Mouse (Mus musculus): ENCODE results near the gene Ccdc183. TPM values are rescaled to one million over a fixed set of nuclear protein-coding genes. Genes with fewer than 3 reads are reported as not detected.

Ccdc183 gene
- polyA plus RNA-seq (2015; fragmentation: Nextera tagmentation; extraction: Ambion mirVana): 0.12 and 0.18 TPM in 2 replicates

GRCm38 (mm10) chr2:25617578-25617977, at the start of gene Ccdc183:
Gene Ccdc183 (minus strand): TSS chr2:25617678.
- WGBS: 80% methylated on average over 3 of the region's 3 CpGs
- H3K9ac ChIP-seq (ENCODE audit: low read depth, low read length): no peak within 1 kb of the TSS

GRCm38 (mm10) chr2:25666516-25666915, 49.0 kb upstream of the Ccdc183 start:
- H3K9ac ChIP-seq (ENCODE audit: low read depth, low read length): no peak overlapping the region
- H3K27ac ChIP-seq (ENCODE audit: low read length): no peak overlapping the region
- H3K9me3 ChIP-seq (ENCODE audit: control insufficient read depth, low read length): no peaks in the 10 kb centered on the region
- H3K4me3 ChIP-seq (ENCODE audit: low read length): no peak overlapping the region
- H3K36me3 ChIP-seq (ENCODE audit: control insufficient read depth, insufficient read depth, low read length): no peaks in the 10 kb centered on the region
- no peaks in the 10 kb centered on the region for H3K4me1 ChIP-seq (ENCODE audit: control insufficient read depth, insufficient read depth, low read length)
- 63% methylated on average over 1 of the region's 1 CpGs for WGBS
- no peak overlapping the region for H3K4me2 ChIP-seq (ENCODE audit: low read depth, low read length)
- H3K27me3 ChIP-seq (replicated peaks; ENCODE audit: control insufficient read depth, insufficient read depth, low read length): no peaks in the 10 kb centered on the region
- no peak for ATAC-seq

More at GRCm38 (mm10) chr2:25617578-25617977, at the start of gene Ccdc183:
- Histone ChIP-seq H3K4me3 (ENCODE audit: low read length) (no peak within 1 kb of the TSS), H3K27ac (ENCODE audit: low read length) (no peak within 1 kb of the TSS), H3K9me3 (ENCODE audit: control insufficient read depth, low read length) (no peaks in the 10 kb centered on the region), H3K36me3 (ENCODE audit: control insufficient read depth, insufficient read depth, low read length) (no peaks in the 10 kb centered on the region), H3K4me2 (ENCODE audit: low read depth, low read length) (no peak within 1 kb of the TSS), H3K4me1 (ENCODE audit: control insufficient read depth, insufficient read depth, low read length) (peaks cover 7% of the 10 kb centered on the region; the same call in 1 of the 2 replicates), H3K27me3 (replicated peaks; ENCODE audit: control insufficient read depth, insufficient read depth, low read length) (peaks cover 25% of the 10 kb centered on the region; the same call in 1 of the 2 replicates)
- no peak for ATAC-seq

DNA sequence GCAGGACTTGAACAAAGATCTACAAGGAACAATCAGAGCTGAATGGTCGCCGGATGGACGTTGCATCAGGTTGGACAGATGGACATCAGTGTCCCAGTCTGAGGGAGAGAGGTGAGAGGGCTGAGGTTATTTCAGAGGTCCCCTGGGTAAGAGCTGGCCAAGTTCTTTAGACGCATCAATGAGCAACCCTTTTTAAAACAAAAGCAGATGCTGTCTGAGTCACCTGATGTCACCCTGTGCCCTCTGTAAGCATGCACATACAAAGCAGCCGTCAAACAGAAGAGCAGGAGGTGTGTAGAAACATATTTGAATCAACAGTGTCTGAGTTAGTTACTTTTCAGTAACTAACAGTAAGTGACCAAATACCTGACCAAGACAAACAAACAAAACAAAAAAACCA, 46.6 kb upstream of the Ccdc183 start:
- WGBS: 88% methylated on average over 5 of the region's 5 CpGs
- no peak overlapping the region for H3K9ac ChIP-seq (ENCODE audit: low read depth, low read length)
- no peaks in the 10 kb centered on the region for H3K27me3 ChIP-seq (replicated peaks; ENCODE audit: control insufficient read depth, insufficient read depth, low read length)
- no peak overlapping the region for H3K4me3 ChIP-seq (ENCODE audit: low read length)
- ATAC-seq: no peak
- H3K27ac ChIP-seq (ENCODE audit: low read length): no peak overlapping the region
- H3K36me3 ChIP-seq (ENCODE audit: control insufficient read depth, insufficient read depth, low read length): no peaks in the 10 kb centered on the region
- no peaks in the 10 kb centered on the region for H3K9me3 ChIP-seq (ENCODE audit: control insufficient read depth, low read length)
- no peaks in the 10 kb centered on the region for H3K4me1 ChIP-seq (ENCODE audit: control insufficient read depth, insufficient read depth, low read length)
- no peak overlapping the region for H3K4me2 ChIP-seq (ENCODE audit: low read depth, low read length)

DNA sequence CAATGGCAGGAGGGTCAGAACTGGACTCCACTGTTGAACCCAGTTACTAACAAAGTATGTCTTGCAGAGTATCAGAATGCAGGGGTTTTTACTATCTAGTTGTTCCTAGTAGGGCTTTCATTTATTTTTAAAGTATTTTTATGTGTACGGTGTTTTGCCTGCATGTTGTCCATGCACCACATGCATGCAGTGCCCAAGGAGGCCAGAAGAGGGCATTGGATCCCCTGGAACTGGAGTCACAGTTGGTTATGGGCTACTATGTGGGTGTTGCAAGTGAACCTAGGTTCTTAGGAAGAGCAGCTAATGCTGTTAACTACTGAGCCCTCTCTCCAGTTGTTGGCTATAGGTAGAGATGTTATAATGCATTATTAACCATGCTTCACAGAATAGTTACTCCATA, 46.0 kb upstream of the Ccdc183 start:
- no peak overlapping the region for H3K27ac ChIP-seq (ENCODE audit: low read length)
- no peaks in the 10 kb centered on the region for H3K36me3 ChIP-seq (ENCODE audit: control insufficient read depth, insufficient read depth, low read length)
- no peaks in the 10 kb centered on the region for H3K4me1 ChIP-seq (ENCODE audit: control insufficient read depth, insufficient read depth, low read length)
- H3K9me3 ChIP-seq (ENCODE audit: control insufficient read depth, low read length): no peaks in the 10 kb centered on the region
- no peak for ATAC-seq
- no peak overlapping the region for H3K4me3 ChIP-seq (ENCODE audit: low read length)
- no peak overlapping the region for H3K9ac ChIP-seq (ENCODE audit: low read depth, low read length)
- no peaks in the 10 kb centered on the region for H3K27me3 ChIP-seq (replicated peaks; ENCODE audit: control insufficient read depth, insufficient read depth, low read length)
- 60% methylated on average over 1 of the region's 1 CpGs for WGBS
- H3K4me2 ChIP-seq (ENCODE audit: low read depth, low read length): no peak overlapping the region

- no peaks in the 10 kb centered on the region for H3K27me3 ChIP-seq (replicated peaks; ENCODE audit: control insufficient read depth, insufficient read depth, low read length)
- H3K4me2 ChIP-seq (ENCODE audit: low read depth, low read length): no peak overlapping the region
- no peak overlapping the region for H3K27ac ChIP-seq (ENCODE audit: low read length)
- 86% methylated on average over 6 of the region's 6 CpGs for WGBS
- no peaks in the 10 kb centered on the region for H3K36me3 ChIP-seq (ENCODE audit: control insufficient read depth, insufficient read depth, low read length)
- no peaks in the 10 kb centered on the region for H3K4me1 ChIP-seq (ENCODE audit: control insufficient read depth, insufficient read depth, low read length)
- H3K9me3 ChIP-seq (ENCODE audit: control insufficient read depth, low read length): no peaks in the 10 kb centered on the region
- H3K9ac ChIP-seq (ENCODE audit: low read depth, low read length): no peak overlapping the region
- no peak for ATAC-seq
- no peak overlapping the region for H3K4me3 ChIP-seq (ENCODE audit: low read length)
Measured at GRCm38 (mm10) chr2:25661245-25661970, 43.9 kb upstream of the Ccdc183 start.

DNA sequence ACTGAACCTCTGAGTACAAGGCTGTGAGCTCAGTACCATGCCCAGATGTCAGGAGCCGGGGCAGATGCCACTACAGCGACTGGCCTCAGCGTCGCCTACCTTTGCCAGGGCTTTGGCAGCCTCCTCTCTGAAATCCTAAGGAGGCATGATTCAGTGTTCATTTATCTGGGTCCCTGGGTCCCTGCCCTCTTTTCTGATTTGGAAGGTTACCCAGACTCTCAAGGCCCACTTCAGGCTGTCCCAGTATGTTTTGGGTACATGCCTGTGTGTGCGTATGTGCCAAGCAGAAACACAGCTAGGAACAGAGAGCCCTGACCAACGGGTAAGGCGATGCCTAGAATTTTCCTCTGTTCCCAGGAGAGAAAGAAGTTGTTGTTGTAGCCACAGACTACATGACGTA, 42.8 kb upstream of the Ccdc183 start:
- Histone ChIP-seq H3K4me2 (ENCODE audit: low read depth, low read length) (no peak overlapping the region), H3K9ac (ENCODE audit: low read depth, low read length) (no peak overlapping the region), H3K27ac (ENCODE audit: low read length) (no peak overlapping the region), H3K27me3 (replicated peaks; ENCODE audit: control insufficient read depth, insufficient read depth, low read length) (no peaks in the 10 kb centered on the region), H3K36me3 (ENCODE audit: control insufficient read depth, insufficient read depth, low read length) (no peaks in the 10 kb centered on the region), H3K9me3 (ENCODE audit: control insufficient read depth, low read length) (no peaks in the 10 kb centered on the region), H3K4me1 (ENCODE audit: control insufficient read depth, insufficient read depth, low read length) (no peaks in the 10 kb centered on the region), H3K4me3 (ENCODE audit: low read length) (no peak overlapping the region)
- no peak for ATAC-seq
- WGBS: 84% methylated on average over 8 of the region's 8 CpGs

- no peak for ATAC-seq
- H3K4me1 ChIP-seq (ENCODE audit: control insufficient read depth, insufficient read depth, low read length): no peaks in the 10 kb centered on the region
- no peaks in the 10 kb centered on the region for H3K9me3 ChIP-seq (ENCODE audit: control insufficient read depth, low read length)
- H3K27ac ChIP-seq (ENCODE audit: low read length): no peak within 1 kb of the TSS
- H3K27me3 ChIP-seq (replicated peaks; ENCODE audit: control insufficient read depth, insufficient read depth, low read length): no peaks in the 10 kb centered on the region
- H3K9ac ChIP-seq (ENCODE audit: low read depth, low read length): no peak within 1 kb of the TSS
- H3K36me3 ChIP-seq (ENCODE audit: control insufficient read depth, insufficient read depth, low read length): no peaks in the 10 kb centered on the region
- no peak within 1 kb of the TSS for H3K4me3 ChIP-seq (ENCODE audit: low read length)
- H3K4me2 ChIP-seq (ENCODE audit: low read depth, low read length): no peak within 1 kb of the TSS
Measured at GRCm38 (mm10) chr2:25657652-25658051, 40.2 kb upstream of the Ccdc183 start, which contains the start of gene Lcn5. Gene Lcn5 (plus strand): TSS chr2:25657952.

DNA sequence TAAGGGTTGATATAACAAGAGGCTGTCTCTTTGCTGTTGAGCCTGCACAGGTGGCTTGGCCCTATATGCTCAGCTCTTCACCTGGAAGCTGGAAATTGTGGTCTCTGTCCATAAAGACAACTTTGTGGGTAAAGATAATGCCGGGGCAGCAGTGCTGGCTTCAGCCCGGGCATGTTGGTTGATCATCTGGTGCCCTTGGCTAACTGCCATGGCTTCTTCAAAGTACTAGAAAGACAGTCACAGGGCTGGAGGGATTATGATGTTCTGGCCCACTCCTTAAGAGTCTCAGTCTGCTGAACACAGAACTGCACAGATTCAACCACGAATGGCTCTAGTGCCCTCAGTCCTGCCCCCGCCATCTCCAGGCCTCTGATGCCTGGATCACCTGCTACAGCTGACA, 39.8 kb upstream of the Ccdc183 start:
- H3K9me3 ChIP-seq (ENCODE audit: control insufficient read depth, low read length): no peaks in the 10 kb centered on the region
- H3K4me2 ChIP-seq (ENCODE audit: low read depth, low read length): no peak overlapping the region
- 78% methylated on average over 4 of the region's 4 CpGs for WGBS
- no peak overlapping the region for H3K9ac ChIP-seq (ENCODE audit: low read depth, low read length)
- ATAC-seq: no peak
- no peak overlapping the region for H3K4me3 ChIP-seq (ENCODE audit: low read length)
- no peaks in the 10 kb centered on the region for H3K36me3 ChIP-seq (ENCODE audit: control insufficient read depth, insufficient read depth, low read length)
- no peaks in the 10 kb centered on the region for H3K4me1 ChIP-seq (ENCODE audit: control insufficient read depth, insufficient read depth, low read length)
- no peak overlapping the region for H3K27ac ChIP-seq (ENCODE audit: low read length)
- H3K27me3 ChIP-seq (replicated peaks; ENCODE audit: control insufficient read depth, insufficient read depth, low read length): no peaks in the 10 kb centered on the region

DNA sequence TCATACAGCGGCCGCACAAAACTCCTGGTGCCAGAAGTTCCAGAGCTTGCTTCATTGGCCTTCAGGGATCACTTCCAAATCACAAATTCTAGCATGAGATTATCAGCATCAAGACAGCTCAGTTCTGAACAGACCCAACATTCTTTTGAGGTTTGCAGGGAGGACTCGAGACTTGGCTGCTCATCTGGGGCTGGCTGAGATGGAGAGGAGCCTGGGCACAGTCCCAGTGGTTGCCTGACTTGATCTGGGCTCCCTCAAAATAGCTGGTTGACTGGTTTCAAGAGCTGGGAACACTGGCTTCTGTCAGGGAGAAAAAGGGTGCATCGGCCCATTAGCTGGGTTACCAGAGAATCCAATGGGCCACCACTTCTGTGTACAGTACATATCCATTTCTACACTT, 39.2 kb upstream of the Ccdc183 start:
- H3K36me3 ChIP-seq (ENCODE audit: control insufficient read depth, insufficient read depth, low read length): no peaks in the 10 kb centered on the region
- no peak overlapping the region for H3K9ac ChIP-seq (ENCODE audit: low read depth, low read length)
- no peak overlapping the region for H3K27ac ChIP-seq (ENCODE audit: low read length)
- WGBS: 86% methylated on average over 4 of the region's 4 CpGs
- H3K9me3 ChIP-seq (ENCODE audit: control insufficient read depth, low read length): no peaks in the 10 kb centered on the region
- no peaks in the 10 kb centered on the region for H3K27me3 ChIP-seq (replicated peaks; ENCODE audit: control insufficient read depth, insufficient read depth, low read length)
- no peaks in the 10 kb centered on the region for H3K4me1 ChIP-seq (ENCODE audit: control insufficient read depth, insufficient read depth, low read length)
- no peak for ATAC-seq
- no peak overlapping the region for H3K4me2 ChIP-seq (ENCODE audit: low read depth, low read length)
- no peak overlapping the region for H3K4me3 ChIP-seq (ENCODE audit: low read length)

DNA sequence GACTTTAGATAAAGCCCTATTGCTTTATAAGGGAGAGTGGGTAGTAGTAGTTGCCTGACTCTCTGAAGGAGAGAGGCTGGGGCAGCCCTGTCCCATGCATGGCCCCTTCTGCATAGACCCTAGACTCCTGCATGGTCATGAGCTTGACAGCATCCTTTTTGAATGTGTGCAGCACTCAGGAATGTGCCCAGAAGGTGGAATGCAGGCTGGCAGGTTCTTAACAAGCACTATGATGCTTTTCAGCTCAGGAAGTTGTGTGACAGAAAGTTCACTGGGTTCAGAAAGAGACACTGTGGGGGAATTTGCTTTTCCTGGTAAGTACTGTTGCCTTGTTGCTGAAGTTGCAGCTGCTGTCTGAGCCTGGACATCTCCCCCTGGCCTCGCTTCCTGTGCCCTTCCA, 37.0 kb upstream of the Ccdc183 start:
- H3K4me2 ChIP-seq (ENCODE audit: low read depth, low read length): no peak overlapping the region
- H3K4me1 ChIP-seq (ENCODE audit: control insufficient read depth, insufficient read depth, low read length): no peaks in the 10 kb centered on the region
- no peak for ATAC-seq
- H3K4me3 ChIP-seq (ENCODE audit: low read length): no peak overlapping the region
- no peaks in the 10 kb centered on the region for H3K27me3 ChIP-seq (replicated peaks; ENCODE audit: control insufficient read depth, insufficient read depth, low read length)
- no peak overlapping the region for H3K27ac ChIP-seq (ENCODE audit: low read length)
- no peaks in the 10 kb centered on the region for H3K36me3 ChIP-seq (ENCODE audit: control insufficient read depth, insufficient read depth, low read length)
- H3K9me3 ChIP-seq (ENCODE audit: control insufficient read depth, low read length): no peaks in the 10 kb centered on the region
- 79% methylated on average over 1 of the region's 1 CpGs for WGBS
- no peak overlapping the region for H3K9ac ChIP-seq (ENCODE audit: low read depth, low read length)
